Mouse (Mus musculus) gastrocnemius, adult 2 months (tissue): ENCODE measurements around the gene Trim43a. TPM values are rescaled to one million over a fixed set of nuclear protein-coding genes. Genes with fewer than 3 reads are reported as not detected.
"Not testable (repeated sequence)": the region's sequence is repeated elsewhere in the genome, so short reads cannot be mapped to it uniquely, and the experiment has no call there.

ENCODE experiments used
- DNase-seq: peaks from one replicate; pipeline ENCODE4 v3.0.0; 2022
- H3K27ac ChIP-seq: fragments of 200-600 bp; 2 replicates; pipeline ENCODE4 v1.8.1; 2022; ENCODE audit warnings: mild to moderate bottlenecking
- H3K4me3 ChIP-seq: fragments of 200-600 bp; 2 replicates; pipeline ENCODE4 v1.8.1; 2022; ENCODE audit warnings: mild to moderate bottlenecking, moderate library complexity
- CTCF ChIP-seq: fragments of 200-600 bp; IDR thresholded peaks from 2 replicates; pipeline ENCODE4 v1.8.1; 2022; ENCODE audit warnings: antibody characterized with exemption, mild to moderate bottlenecking, moderate library complexity
- intact Hi-C: fragments of 180-260 bp; cut with DNase I; formaldehyde crosslinking; loops from one replicate; pipeline ENCODE4 v1.15.1; 2025
- long read RNA-seq, 2 experiments: library from polyadenylated mRNA; stranded (forward); transcript quantifications; one replicate each; pipeline ENCODE4 v2.0.0; 2021
- total RNA-seq, 2 experiments: library from RNA; stranded (reverse); gene quantifications; 2 replicates each; pipeline ENCODE4 v1.2.3; 2021

The Trim43a gene
- under 1 TPM; 0.23 to 0.28 TPM for total RNA-seq
- long read RNA-seq, experiment 1, result 0 reads
- long read RNA-seq, experiment 2, result 0 reads

- intact Hi-C loops, H3K27ac ChIP-seq, DNase-seq, H3K4me3 ChIP-seq: not testable (repeated sequence)
Observed at GRCm38 (mm10) chr9:88580591-88580990, at the start of gene Trim43a. Gene Trim43a, plus strand, starts transcription at chr9:88580891.

- TF ChIP-seq CTCF, result no peak
- H3K27ac ChIP-seq, result no peak overlapping the region
- DNase-seq, result no peak
- intact Hi-C loops, result loop anchor here (5.0 kb wide), 1 partner anchor 107 kb away; no protein-coding TSS in a partner anchor
- no peak overlapping the region for H3K4me3 ChIP-seq
Observed at GRCm38 (mm10) chr9:88534093-88534492, 46.6 kb upstream of the Trim43a start.

GRCm38 (mm10) chr9:88539546-88540224 lies 41.0 kb upstream of the Trim43a start:
- no peak for DNase-seq
- intact Hi-C loops, result loop anchor here (10.0 kb wide), 2 partner anchors 135 to 165 kb away; no protein-coding TSS in a partner anchor
- no peak for TF ChIP-seq CTCF
- Histone ChIP-seq H3K4me3 (no peak overlapping the region), H3K27ac (no peak overlapping the region)

GRCm38 (mm10) chr9:88542816-88543215 lies 37.9 kb upstream of the Trim43a start:
- Histone ChIP-seq H3K4me3 (no peak overlapping the region), H3K27ac (no peak overlapping the region)
- peak; percentile 67 for TF ChIP-seq CTCF
- no peak for DNase-seq
- intact Hi-C loops, result loop anchor here (10.0 kb wide), 2 partner anchors 138 to 168 kb away; no protein-coding TSS in a partner anchor

- H3K27ac ChIP-seq, result no peak overlapping the region
- intact Hi-C loops, result loop anchor here (10.0 kb wide), 2 partner anchors 141 to 171 kb away; no protein-coding TSS in a partner anchor
- no peak for DNase-seq
- peak; percentile 5; the same call in 1 of the 2 replicates for TF ChIP-seq CTCF
- no peak overlapping the region for H3K4me3 ChIP-seq
Observed at GRCm38 (mm10) chr9:88545534-88545933, 35.2 kb upstream of the Trim43a start.

- peak; percentile 95 for TF ChIP-seq CTCF
- Histone ChIP-seq H3K4me3 (no peak overlapping the region), H3K27ac (no peak overlapping the region)
- intact Hi-C loops, result loop anchor here (2.0 to 10.0 kb wide), 6 partner anchors 23 to 305 kb away; partner anchors contain the start of gene Snx14
- peak; percentile 58 for DNase-seq
Observed at GRCm38 (mm10) chr9:88546166-88546565, 34.5 kb upstream of the Trim43a start.

GRCm38 (mm10) chr9:88546657-88547056 lies 34.0 kb upstream of the Trim43a start:
- Histone ChIP-seq H3K4me3 (no peak overlapping the region), H3K27ac (no peak overlapping the region)
- intact Hi-C loops, result loop anchor here (2.0 to 10.0 kb wide), 6 partner anchors 24 to 306 kb away; partner anchors contain the start of gene Snx14
- no peak for DNase-seq
- no peak for TF ChIP-seq CTCF

GRCm38 (mm10) chr9:88547270-88547669 lies 33.4 kb upstream of the Trim43a start:
- TF ChIP-seq CTCF, result peak; percentile 67
- H3K4me3 ChIP-seq, result peak overlapping the region; percentile 80
- peak; percentile 36 for DNase-seq
- H3K27ac ChIP-seq, result peak overlapping the region; percentile 93
- intact Hi-C loops, result loop anchor here (2.0 to 10.0 kb wide), 6 partner anchors 24 to 306 kb away; partner anchors contain the start of gene Snx14

GRCm38 (mm10) chr9:88547851-88548613 lies 32.7 kb upstream of the Trim43a start, which contains the start of gene Zfp949:
Gene Zfp949, plus strand, starts transcription at chr9:88548020.
- no peak for TF ChIP-seq CTCF
- intact Hi-C loops, result loop anchor here (2.0 to 10.0 kb wide), 6 partner anchors 25 to 307 kb away; partner anchors contain the start of gene Snx14
- Histone ChIP-seq H3K27ac (peak within 1 kb of the TSS; percentile 93), H3K4me3 (peak within 1 kb of the TSS; percentile 80)
- peak; percentile 65 for DNase-seq

GRCm38 (mm10) chr9:88548614-88548945 lies 32.1 kb upstream of the Trim43a start:
- DNase-seq, result no peak
- TF ChIP-seq CTCF, result no peak
- peak overlapping the region; percentile 93 for H3K27ac ChIP-seq

GRCm38 (mm10) chr9:88553071-88553470 lies 27.6 kb upstream of the Trim43a start:
- DNase-seq, result no peak
- intact Hi-C loops, result no loop called here
- Histone ChIP-seq H3K27ac (no peak overlapping the region), H3K4me3 (no peak overlapping the region)
- TF ChIP-seq CTCF, result no peak

More at GRCm38 (mm10) chr9:88548614-88548945, 32.1 kb upstream of the Trim43a start:
- peak overlapping the region; percentile 80 for H3K4me3 ChIP-seq
- intact Hi-C loops, result loop anchor here (10.0 kb wide), 2 partner anchors 144 to 174 kb away; no protein-coding TSS in a partner anchor

- Histone ChIP-seq H3K27ac (no peak overlapping the region), H3K4me3 (no peak overlapping the region)
- no peak for DNase-seq
- no peak for TF ChIP-seq CTCF
- intact Hi-C loops, result no loop called here
Observed at GRCm38 (mm10) chr9:88558146-88558545, 22.5 kb upstream of the Trim43a start.

GRCm38 (mm10) chr9:88561476-88561875 lies 19.2 kb upstream of the Trim43a start:
- intact Hi-C loops, H3K4me3 ChIP-seq, H3K27ac ChIP-seq, DNase-seq: not testable (repeated sequence)

- DNase-seq, H3K4me3 ChIP-seq, intact Hi-C loops: not testable (repeated sequence)
Observed at GRCm38 (mm10) chr9:88570471-88570870, 10.2 kb upstream of the Trim43a start.

GRCm38 (mm10) chr9:88593708-88594107 lies 13.0 kb downstream of the Trim43a start:
- DNase-seq, intact Hi-C loops, H3K4me3 ChIP-seq, H3K27ac ChIP-seq: not testable (repeated sequence)

More at GRCm38 (mm10) chr9:88570471-88570870, 10.2 kb upstream of the Trim43a start:
- not testable (repeated sequence) for H3K27ac ChIP-seq

GRCm38 (mm10) chr9:88599206-88600162 lies 18.8 kb downstream of the Trim43a start:
- Histone ChIP-seq H3K4me3 (peak overlapping the region; percentile 74), H3K27ac (peak overlapping the region; percentile 87)
- intact Hi-C loops, result not testable (repeated sequence)
- DNase-seq, result peak; percentile 100
